Mouse (Mus musculus): ENCODE measurements around the gene Asb8. TPM values are rescaled to one million over a fixed set of nuclear protein-coding genes. Genes with fewer than 3 reads are reported as not detected.

Asb8 gene
- 100 to 1,000 TPM; 107 to 122 TPM for total RNA-seq (2021)
- long read RNA-seq, experiment 1, transcript Asb8-201 (4 exons, 1,049 nt), result minor isoform, 32 of 86 reads
- long read RNA-seq, experiment 1, transcript Asb8-202 (4 exons, 1,100 nt), result major isoform, 37 of 86 reads
- long read RNA-seq, experiment 1, partial matches to known transcripts, result 6 of 86 reads
- long read RNA-seq, experiment 1, other reads (novel, unspliced or antisense), result 11 of 86 reads
- long read RNA-seq, experiment 2, transcript Asb8-202 (4 exons, 1,100 nt), result major isoform, 26 of 35 reads
- long read RNA-seq, experiment 2, partial matches to known transcripts, result 1 of 35 reads
- long read RNA-seq, experiment 2, other reads (novel, unspliced or antisense), result 4 of 35 reads

- no peak for DNase-seq
Observed at GRCm38 (mm10) chr15:98165525-98165924, at the start of gene Asb8. Gene Asb8 (minus strand): TSS chr15:98165625.

GRCm38 (mm10) chr15:98214130-98214529 is 48.7 kb upstream of the Asb8 start:
- DNase-seq, result no peak

- no peak for DNase-seq
Observed at GRCm38 (mm10) chr15:98213336-98213870, 48.0 kb upstream of the Asb8 start.

GRCm38 (mm10) chr15:98209676-98210075 is 44.3 kb upstream of the Asb8 start:
- DNase-seq, result no peak

- no peak for DNase-seq
Observed at GRCm38 (mm10) chr15:98195442-98195841, 30.0 kb upstream of the Asb8 start, which contains the start of gene Olfr288. Gene Olfr288 (minus strand): TSS chr15:98195542.

GRCm38 (mm10) chr15:98184456-98184855 is 19.0 kb upstream of the Asb8 start:
- no peak for DNase-seq

- no peak for DNase-seq
Observed at GRCm38 (mm10) chr15:98181856-98182570, 16.6 kb upstream of the Asb8 start.

GRCm38 (mm10) chr15:98181132-98181711 is 15.8 kb upstream of the Asb8 start:
- DNase-seq, result peak; percentile 95 to 97

GRCm38 (mm10) chr15:98180567-98181131 is 15.2 kb upstream of the Asb8 start:
- no peak for DNase-seq

GRCm38 (mm10) chr15:98177320-98177719 is 11.9 kb upstream of the Asb8 start:
- no peak for DNase-seq

GRCm38 (mm10) chr15:98173821-98174220 is 8.4 kb upstream of the Asb8 start:
- peak; percentile 18 to 60 for DNase-seq

GRCm38 (mm10) chr15:98172113-98172512 is 6.7 kb upstream of the Asb8 start:
- no peak for DNase-seq

GRCm38 (mm10) chr15:98170917-98171316 is 5.5 kb upstream of the Asb8 start:
- no peak for DNase-seq

GRCm38 (mm10) chr15:98170365-98170764 is 4.9 kb upstream of the Asb8 start:
- DNase-seq, result peak in 1 of 2 experiments; percentile 29

GRCm38 (mm10) chr15:98168622-98169004 is 3.2 kb upstream of the Asb8 start:
- DNase-seq, result no peak

GRCm38 (mm10) chr15:98167645-98168621 is 2.5 kb upstream of the Asb8 start:
- peak; percentile 76 to 83 for DNase-seq

GRCm38 (mm10) chr15:98166963-98167644 is 1.7 kb upstream of the Asb8 start, which contains the start of gene Ccdc184:
Gene Ccdc184 (plus strand): TSS chr15:98167158.
- DNase-seq, result no peak

GRCm38 (mm10) chr15:98162561-98162960 is 2.9 kb downstream of the Asb8 start:
- DNase-seq, result peak in 1 of 2 experiments; percentile 49

GRCm38 (mm10) chr15:98161026-98161805 is 4.2 kb downstream of the Asb8 start:
- DNase-seq, result no peak

GRCm38 (mm10) chr15:98157253-98157652 is 8.2 kb downstream of the Asb8 start:
- no peak for DNase-seq
